Mouse (Mus musculus) common myeloid progenitor, adult 5-6 weeks (primary cell): ENCODE measurements at regions not wholly inside any gene's neighbourhood (a gene's known extent, or its start where the extent isn't known, plus 50 kb on each side); places are given as distances from the start of the nearest gene placed in this dataset.

ENCODE experiments used
- ATAC-seq: replicated peaks from 2 replicates; pipeline ENCODE4 v1.8.0; 2016; ENCODE audit warnings: low read depth, mild to moderate bottlenecking, moderate TSS enrichment, inconsistent platforms; ENCODE audit not compliant: poor library complexity, severe bottlenecking

GRCm38 (mm10) chr9:101677563-101677962, 184.1 kb upstream of the 9630041A04Rik start:
- ATAC-seq: no peak

GRCm38 (mm10) chr9:101670111-101670510, 191.5 kb upstream of the 9630041A04Rik start:
- peak; percentile 63; the same call in 1 of the 2 replicates for ATAC-seq

- no peak for ATAC-seq
Observed at GRCm38 (mm10) chr9:101649816-101650215, 211.8 kb upstream of the 9630041A04Rik start.

GRCm38 (mm10) chr9:101641524-101641923, 220.1 kb upstream of the 9630041A04Rik start:
- no peak for ATAC-seq

- no peak for ATAC-seq
Observed at GRCm38 (mm10) chr9:101640598-101640997, 221.0 kb upstream of the 9630041A04Rik start.

- no peak for ATAC-seq
Observed at GRCm38 (mm10) chr9:101616261-101616660, 245.4 kb upstream of the 9630041A04Rik start.

GRCm38 (mm10) chr9:101615176-101615575, 246.5 kb upstream of the 9630041A04Rik start:
- ATAC-seq: no peak

GRCm38 (mm10) chr9:101613933-101614332, 247.7 kb upstream of the 9630041A04Rik start:
- ATAC-seq: no peak

- ATAC-seq: no peak
Observed at GRCm38 (mm10) chr9:101613471-101613870, 248.2 kb upstream of the 9630041A04Rik start.

- ATAC-seq: no peak
Observed at GRCm38 (mm10) chr9:101612971-101613370, 248.7 kb upstream of the 9630041A04Rik start.

- no peak for ATAC-seq
Observed at GRCm38 (mm10) chr9:101612571-101612970, 249.1 kb upstream of the 9630041A04Rik start.

GRCm38 (mm10) chr9:101611481-101611880, 250.2 kb upstream of the 9630041A04Rik start:
- peak; percentile 63; the same call in 1 of the 2 replicates for ATAC-seq

- no peak for ATAC-seq
Observed at GRCm38 (mm10) chr9:101610806-101611443, 250.7 kb upstream of the 9630041A04Rik start.

GRCm38 (mm10) chr9:101610338-101610737, 251.3 kb upstream of the 9630041A04Rik start:
- ATAC-seq: no peak

GRCm38 (mm10) chr9:101602799-101603198, 258.8 kb upstream of the 9630041A04Rik start:
- no peak for ATAC-seq

- no peak for ATAC-seq
Observed at GRCm38 (mm10) chr9:101596898-101597297, 264.7 kb upstream of the 9630041A04Rik start.

GRCm38 (mm10) chr9:101595101-101595650, 266.5 kb upstream of the 9630041A04Rik start:
- ATAC-seq: no peak

- no peak for ATAC-seq
Observed at GRCm38 (mm10) chr9:101592621-101593020, 269.0 kb upstream of the 9630041A04Rik start.

GRCm38 (mm10) chr9:101591681-101592080, 270.0 kb upstream of the 9630041A04Rik start:
- no peak for ATAC-seq

GRCm38 (mm10) chr9:101590310-101590709, 271.3 kb upstream of the 9630041A04Rik start:
- no peak for ATAC-seq

- ATAC-seq: no peak
Observed at GRCm38 (mm10) chr9:101581064-101581463, 280.6 kb upstream of the 9630041A04Rik start.

GRCm38 (mm10) chr9:101570714-101571113, 290.9 kb upstream of the 9630041A04Rik start:
- no peak for ATAC-seq
